Mouse (Mus musculus): ENCODE data around the gene Prkce.

Prkce gene

DNA sequence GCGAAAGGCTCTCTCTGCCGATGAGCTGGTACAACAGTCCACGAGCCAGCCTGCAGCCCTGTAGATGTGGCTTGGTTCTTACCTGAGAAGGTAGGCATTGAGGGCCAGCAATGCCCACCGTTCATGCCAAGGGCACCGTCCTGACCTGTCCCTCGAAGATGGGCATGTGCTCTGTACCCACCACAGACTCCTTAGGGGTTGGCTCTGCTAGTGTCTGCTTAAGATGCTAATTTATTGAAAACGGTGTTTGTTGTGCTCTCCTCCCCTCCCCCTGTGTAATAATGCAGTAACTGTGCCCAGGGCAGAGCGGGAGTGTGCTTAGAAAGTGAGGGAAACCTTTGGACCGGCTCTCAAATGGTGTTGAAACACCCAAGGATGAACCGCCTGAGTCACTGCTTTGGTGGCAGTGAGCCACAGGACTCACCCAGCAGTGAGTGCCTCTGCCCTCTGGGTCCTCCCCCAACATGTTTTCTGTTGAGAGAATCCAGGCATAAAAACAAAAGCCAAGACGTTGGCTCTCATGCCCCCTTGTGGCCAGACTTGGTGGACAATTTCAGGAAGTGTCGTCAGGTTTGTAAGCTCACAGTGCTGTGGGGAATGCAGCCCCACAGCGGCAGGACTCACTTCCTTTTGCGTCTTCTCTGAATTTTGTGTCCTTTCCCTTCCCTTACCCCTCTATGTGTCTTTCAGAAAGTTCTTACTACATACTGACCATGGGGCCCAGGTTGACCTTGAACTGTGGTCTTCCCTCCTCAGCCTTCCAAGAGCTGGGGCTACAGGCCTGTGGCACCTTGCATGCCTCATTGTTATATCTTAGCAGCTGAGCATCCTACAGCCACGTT, 277.2 kb downstream of the Prkce start:
- DNase-seq (ENCODE audit: low spot score in 2 of 2): peak; percentile 96 to 97

- no peak for DNase-seq (ENCODE audit: low spot score in 2 of 2)
Observed at GRCm38 (mm10) chr17:86445420-86445720, 277.8 kb downstream of the Prkce start.

- no peak for DNase-seq (ENCODE audit: low spot score in 2 of 2)
Observed at GRCm38 (mm10) chr17:86445900-86446299, 278.3 kb downstream of the Prkce start.

GRCm38 (mm10) chr17:86447101-86447598, 279.6 kb downstream of the Prkce start:
- no peak for DNase-seq (ENCODE audit: low spot score in 2 of 2)

- no peak for DNase-seq (ENCODE audit: low spot score in 2 of 2)
Observed at GRCm38 (mm10) chr17:86452934-86453333, 285.3 kb downstream of the Prkce start.

GRCm38 (mm10) chr17:86453673-86454350, 286.2 kb downstream of the Prkce start:
- DNase-seq (ENCODE audit: low spot score in 2 of 2): no peak

GRCm38 (mm10) chr17:86454351-86454706, 286.7 kb downstream of the Prkce start:
- DNase-seq (ENCODE audit: low spot score in 2 of 2): no peak

DNA sequence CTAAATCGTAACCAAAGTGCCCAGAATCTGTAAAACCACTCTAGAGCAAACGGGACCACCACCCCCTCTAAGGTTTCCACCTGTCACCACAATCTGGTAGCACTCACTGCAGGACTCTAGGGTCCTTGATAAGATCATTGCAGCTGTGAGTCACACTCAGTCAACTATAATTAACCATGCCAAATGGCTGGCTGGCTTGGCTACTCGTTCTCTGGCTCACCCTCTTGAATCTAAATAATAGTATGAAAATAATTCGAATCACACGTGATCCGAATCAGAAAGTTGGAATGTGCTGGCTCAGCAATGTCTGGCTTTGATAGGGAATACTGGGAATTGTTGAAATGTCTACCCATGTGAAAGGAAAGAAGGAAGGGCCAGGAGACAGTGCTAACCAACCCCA, 288.9 kb downstream of the Prkce start:
- DNase-seq (ENCODE audit: low spot score in 2 of 2): no peak

DNA sequence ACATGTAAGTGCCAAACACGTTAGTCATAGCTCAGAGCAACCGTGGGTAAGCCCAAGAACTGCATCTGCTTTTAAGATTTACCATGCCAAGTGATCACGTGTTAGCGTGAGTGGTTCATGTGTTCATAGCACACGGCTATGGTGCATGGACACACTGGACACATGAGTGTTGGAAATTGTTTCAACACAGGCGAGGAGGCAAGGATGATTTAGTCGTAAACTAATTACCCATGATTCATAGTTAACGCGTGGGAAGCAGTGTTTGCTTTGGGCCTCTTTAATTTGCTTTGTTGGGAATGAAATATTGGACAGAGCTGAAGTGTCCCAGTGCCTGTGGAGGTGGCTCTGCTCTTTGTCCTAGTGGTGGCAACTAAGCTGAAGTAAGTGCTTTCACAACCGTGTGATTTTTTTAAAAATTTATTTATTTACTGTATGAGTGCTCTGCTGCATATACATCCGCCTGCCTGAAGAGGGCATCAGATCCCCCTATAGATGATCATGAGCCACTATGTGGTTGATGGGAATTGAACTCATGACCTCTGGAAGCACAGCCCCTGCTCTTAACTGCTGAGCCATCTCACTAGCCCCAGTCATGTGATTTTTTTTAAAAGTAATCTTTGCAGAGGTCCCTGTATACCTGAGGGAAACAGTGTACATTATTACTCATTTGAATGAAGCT, 290.9 kb downstream of the Prkce start:
- DNase-seq (ENCODE audit: low spot score in 2 of 2): no peak

DNA sequence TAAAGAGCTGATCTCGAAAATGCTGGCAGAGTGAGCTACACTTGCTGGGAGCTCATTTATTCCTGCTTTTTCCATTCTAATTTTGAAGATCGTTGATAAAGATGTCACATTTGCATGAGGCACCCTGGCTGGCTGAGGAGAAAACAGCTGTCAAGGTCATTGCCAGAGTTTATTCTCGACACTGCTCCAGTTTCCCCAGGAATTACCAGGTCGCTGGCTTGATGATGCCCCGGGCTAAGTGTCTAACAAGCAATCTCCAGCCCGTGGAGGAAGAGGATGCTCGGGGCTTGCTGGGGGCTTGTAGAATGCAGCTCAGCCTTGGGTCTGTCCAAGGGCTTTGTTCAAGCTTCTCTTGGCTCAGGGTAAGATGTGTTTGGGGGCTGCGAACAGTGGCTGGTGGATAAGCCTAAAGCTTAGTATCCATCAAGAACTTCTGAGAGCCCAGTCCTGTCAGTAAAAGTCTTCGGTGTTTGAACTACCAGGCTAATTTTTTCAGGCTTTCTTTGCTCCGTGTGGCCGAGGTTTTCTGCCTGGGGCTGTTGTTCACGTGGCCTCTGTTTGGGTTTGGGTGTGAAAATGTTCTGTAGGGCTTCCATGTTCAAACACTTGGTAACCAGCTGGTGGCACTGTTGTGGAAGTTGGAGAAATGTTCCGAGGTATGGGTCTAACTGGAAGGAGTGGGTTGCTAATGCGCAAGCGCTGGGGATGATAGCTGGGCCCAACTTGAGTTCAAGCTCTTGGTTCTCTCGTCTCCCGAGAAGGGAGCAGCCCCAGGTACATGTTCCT, 293.3 kb downstream of the Prkce start:
- DNase-seq (ENCODE audit: low spot score in 2 of 2): no peak

DNA sequence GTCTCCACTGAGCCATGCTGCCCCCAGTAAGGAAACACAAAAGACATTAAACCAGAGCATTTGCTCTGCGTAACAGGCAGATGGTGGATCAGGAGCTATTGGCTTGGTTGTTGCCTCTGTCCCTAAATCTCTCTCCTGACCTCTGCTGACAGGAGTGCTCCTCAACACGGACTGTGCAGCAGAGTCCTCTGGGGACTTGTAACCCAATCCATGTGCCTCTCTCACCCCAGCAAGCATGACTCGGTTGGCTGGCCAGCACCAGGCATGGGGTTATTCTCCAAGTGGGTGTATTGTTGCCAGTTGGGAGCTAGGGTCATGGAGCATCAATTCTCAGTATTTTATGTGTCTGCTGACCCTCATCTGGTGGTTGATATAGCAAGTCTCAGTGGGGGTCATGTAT, 295.8 kb downstream of the Prkce start:
- DNase-seq (ENCODE audit: low spot score in 2 of 2): no peak

DNA sequence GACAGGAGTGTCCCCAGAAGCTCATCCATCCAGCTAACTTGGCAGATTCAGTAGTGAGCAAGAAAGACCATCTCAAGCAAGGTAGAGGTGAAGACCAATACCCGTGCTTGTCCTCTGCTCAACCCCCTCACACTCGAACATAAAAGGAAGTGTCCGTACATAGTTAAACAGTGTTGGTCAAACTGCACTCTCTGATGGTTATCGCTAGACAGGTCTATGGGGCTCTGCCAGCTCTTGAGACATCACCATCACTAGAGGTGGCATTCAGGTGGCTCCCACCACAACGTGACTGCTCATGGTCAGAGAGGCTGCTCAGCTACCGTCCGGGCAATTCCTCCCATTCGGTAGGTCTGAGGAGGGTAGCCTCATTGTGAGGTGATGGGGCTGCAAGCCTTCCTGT, 296.6 kb downstream of the Prkce start:
- DNase-seq (ENCODE audit: low spot score in 2 of 2): no peak

DNA sequence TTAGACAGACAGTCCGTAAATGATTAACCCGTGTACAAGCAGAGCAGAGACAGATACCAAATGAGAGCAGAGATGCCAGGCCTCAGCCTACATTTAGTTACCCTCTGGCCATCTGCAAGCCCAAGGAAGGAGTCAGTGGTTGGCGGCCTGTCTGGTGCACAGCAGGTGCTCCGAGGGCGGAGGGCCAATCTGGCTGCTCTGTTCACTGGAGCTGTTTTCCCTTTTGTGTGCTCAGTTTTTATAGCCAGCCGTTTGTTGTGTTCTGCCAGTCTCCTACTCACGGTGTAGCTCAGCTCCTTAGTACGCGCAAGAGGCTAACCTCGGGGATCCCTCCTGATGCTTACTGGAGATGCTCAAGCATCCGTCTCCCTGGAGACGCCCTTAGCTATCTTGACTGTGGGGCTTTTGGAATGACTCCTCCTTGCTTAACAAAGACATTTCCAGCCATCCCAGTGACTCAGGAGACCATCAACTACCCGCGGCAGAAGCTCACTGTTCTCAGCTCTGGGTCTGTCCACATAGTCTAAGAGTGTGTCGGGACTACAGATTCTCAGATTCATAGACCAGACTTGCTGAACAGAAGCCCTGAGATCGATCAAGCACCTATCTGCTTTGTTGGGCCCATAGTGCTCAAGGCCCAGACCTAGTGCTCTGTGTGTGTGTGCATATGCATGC, 297.2 kb downstream of the Prkce start:
- DNase-seq (ENCODE audit: low spot score in 2 of 2): peak; percentile 42

DNA sequence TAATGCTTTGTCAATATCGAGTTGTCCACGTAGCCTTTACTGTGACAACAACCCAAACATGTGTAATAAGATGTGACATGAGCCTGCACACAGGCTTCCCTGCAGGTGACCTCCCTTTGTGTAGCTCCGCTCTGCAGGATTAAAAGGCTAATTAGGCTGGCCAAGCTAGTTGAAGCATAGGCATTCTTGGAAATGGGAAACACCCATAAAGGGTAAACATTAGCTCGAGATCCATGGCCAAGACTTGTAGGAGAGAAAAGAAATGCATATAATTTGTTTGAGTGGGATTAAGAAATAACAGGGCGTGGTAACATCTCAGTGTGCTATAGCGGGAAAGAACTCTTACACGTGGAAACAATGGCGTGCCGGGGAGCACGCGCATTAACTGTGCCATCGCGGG, 298.3 kb downstream of the Prkce start:
- no peak for DNase-seq (ENCODE audit: low spot score in 2 of 2)

GRCm38 (mm10) chr17:86466412-86466811, 298.8 kb downstream of the Prkce start:
- DNase-seq (ENCODE audit: low spot score in 2 of 2): no peak

GRCm38 (mm10) chr17:86466871-86467270, 299.3 kb downstream of the Prkce start:
- no peak for DNase-seq (ENCODE audit: low spot score in 2 of 2)

DNA sequence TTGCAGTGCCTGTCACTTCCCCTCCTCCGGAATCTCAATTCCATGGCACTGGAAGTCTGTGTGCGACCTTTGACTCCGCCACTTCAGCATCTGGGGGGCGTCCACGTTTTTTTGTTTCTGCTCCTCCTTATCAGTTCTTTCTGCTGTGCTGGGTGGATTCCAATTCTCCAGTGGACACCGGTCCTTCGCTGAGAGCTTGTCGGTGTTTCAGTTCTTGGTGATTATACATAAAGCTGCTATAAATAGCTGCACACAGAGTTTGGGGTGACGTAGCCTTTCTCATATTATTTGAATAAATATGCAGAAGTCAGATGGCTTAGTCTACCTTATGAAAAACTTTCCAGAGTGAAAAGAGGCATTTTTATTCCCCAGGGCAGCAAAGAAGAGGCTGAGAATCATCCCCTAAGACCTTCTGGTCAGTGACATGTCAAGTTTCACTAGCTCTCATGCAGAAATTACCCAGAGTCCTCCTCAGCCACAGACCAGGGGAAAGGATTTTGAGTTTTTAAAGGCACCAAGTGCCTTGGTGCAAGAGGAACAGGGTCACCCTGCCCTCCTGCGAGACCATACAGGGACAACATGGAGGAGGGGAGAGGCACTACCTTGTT, 299.8 kb downstream of the Prkce start:
- DNase-seq (ENCODE audit: low spot score in 2 of 2): no peak

GRCm38 (mm10) chr17:86467967-86468366, 300.4 kb downstream of the Prkce start:
- DNase-seq (ENCODE audit: low spot score in 2 of 2): no peak

DNA sequence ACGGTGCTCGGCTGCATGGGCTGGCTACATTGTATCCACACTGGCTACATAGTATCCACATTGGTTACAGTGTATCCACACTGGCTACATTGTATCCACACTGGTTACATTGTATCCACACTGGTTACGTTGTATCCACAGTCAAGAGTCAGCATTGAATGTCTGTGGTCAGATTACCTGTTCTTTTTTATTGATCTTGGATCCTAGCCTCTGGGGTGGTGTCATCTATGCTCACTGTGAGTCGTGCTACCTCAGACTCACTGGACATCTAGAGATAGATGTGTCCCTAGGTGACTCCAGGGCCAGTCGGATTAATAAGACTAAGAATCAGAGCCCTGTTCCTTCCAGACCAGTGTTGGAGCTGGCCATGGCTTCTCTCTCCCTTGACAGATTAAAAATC, 302.6 kb downstream of the Prkce start:
- DNase-seq (ENCODE audit: low spot score in 2 of 2): no peak

DNA sequence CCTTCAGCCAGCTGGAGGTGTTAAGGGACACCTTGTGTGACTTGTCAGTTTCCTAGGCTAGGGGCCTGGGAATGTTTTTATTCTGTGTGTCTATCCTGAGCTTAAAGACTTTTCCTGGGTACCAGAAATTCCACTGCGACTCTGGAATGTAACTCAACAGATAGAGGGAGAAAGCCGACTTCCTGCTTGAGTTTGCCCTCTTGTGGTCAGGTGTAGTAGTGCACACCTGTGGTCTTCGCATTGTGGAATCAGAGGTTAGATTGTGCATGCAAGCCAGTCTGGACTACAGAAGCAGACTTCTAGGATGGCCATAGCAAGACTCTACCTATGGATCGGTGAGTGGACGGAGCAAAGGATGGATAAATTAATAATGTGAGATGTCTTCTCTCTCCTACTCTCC, 304.1 kb downstream of the Prkce start:
- DNase-seq (ENCODE audit: low spot score in 2 of 2): peak; percentile 63 to 75

- no peak for DNase-seq (ENCODE audit: low spot score in 2 of 2)
Observed at GRCm38 (mm10) chr17:86476674-86477073, 309.1 kb downstream of the Prkce start.
